Mouse (Mus musculus) bone marrow macrophage, adult 2 months (primary cell): ENCODE data around the gene Mcm3.

ENCODE experiments used
- CTCF ChIP-seq: IDR thresholded peaks from 2 replicates; pipeline ENCODE4 v1.5.1; 2012; ENCODE audit warnings: low read depth, mild to moderate bottlenecking, low read length, moderate library complexity
- POLR2A ChIP-seq: IDR thresholded peaks from 2 replicates; pipeline ENCODE4 v1.6.1; 2012; ENCODE audit warnings: mild to moderate bottlenecking, low read depth, low read length, borderline replicate concordance

GRCm38 (mm10) chr1:20833141-20833511, 13.0 kb upstream of the Mcm3 start:
- no peak for TF ChIP-seq CTCF
- no peak for TF ChIP-seq POLR2A
